Mouse (Mus musculus) bone marrow macrophage, adult 2 months (primary cell): ENCODE results near the gene Ntrk3.

Experiments used
- CTCF ChIP-seq: IDR thresholded peaks from 2 replicates; pipeline ENCODE4 v1.5.1; 2012; ENCODE audit warnings: low read depth, mild to moderate bottlenecking, low read length, moderate library complexity
- POLR2A ChIP-seq: IDR thresholded peaks from 2 replicates; pipeline ENCODE4 v1.6.1; 2012; ENCODE audit warnings: mild to moderate bottlenecking, low read depth, low read length, borderline replicate concordance

DNA sequence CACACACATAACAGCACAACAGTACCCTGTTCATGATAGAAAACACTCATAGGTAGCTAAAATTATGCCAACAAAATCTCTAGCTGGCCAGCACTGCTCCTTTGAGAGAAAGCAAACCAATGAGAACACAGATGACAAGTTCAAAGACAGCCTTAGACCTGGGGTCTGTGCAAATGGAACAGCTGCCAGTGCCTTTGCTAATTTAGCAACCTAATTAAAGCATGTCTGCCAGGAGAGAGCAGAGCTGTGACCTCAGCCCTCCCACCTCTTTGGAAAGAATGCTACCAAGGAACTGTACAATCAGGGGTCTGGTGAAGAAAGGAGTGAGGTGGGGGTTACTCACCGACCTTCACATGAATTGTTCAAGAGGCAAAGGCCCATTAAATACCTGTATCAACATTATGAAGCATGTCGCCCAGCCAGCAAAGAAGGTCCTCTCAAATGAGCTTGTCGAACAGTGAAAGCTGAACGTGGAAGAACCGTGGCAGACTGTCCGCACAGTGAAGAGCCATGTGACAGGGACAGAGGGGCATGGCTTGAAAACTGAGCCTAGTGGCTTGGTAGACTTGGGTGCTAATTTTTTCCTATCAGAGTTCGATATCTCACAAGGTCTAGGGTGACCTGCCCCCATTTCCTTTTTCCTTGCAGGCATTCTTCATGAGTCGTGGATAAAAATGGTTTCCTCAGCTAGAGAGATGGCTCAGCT, 476.2 kb downstream of the Ntrk3 start:
- TF ChIP-seq POLR2A = no peak
- TF ChIP-seq CTCF = no peak
